Mouse (Mus musculus) lung, adult 2 months (tissue): ENCODE data around the gene Ppp1r16b.

Experiments used
- CTCF ChIP-seq: fragments of 200-500 bp; IDR thresholded peaks from 2 replicates; pipeline ENCODE4 v1.5.1; 2011; ENCODE audit warnings: mild to moderate bottlenecking, low read length, control low read depth; ENCODE audit not compliant: insufficient read depth
- POLR2A ChIP-seq: fragments of 200-500 bp; IDR thresholded peaks from 2 replicates; pipeline ENCODE4 v1.6.1; 2011; ENCODE audit warnings: low read depth, mild to moderate bottlenecking, control low read depth, low read length, borderline replicate concordance; ENCODE audit errors: extremely low read depth

DNA sequence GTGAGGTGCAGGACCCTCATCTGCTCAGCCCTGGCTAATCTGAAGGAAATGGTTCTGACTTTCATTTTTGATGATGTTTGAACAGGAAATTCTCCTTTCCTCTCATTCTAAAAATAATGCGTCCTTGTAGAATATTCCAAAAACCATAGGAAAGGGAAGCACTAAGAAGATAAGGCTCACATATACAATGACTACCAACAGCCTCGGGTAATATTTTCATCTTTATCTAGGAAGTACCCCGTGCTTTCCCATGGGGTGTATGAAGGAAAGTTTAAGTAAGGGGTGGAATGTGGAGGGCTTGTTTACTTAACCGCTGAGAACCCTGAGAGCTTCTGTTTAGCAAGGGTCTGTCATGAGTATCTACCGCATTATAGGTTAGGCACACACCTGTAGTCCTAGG lies 37.0 kb downstream of the Ppp1r16b start:
- TF ChIP-seq CTCF (no peak), POLR2A (no peak)
